In the genomic region with DNA sequence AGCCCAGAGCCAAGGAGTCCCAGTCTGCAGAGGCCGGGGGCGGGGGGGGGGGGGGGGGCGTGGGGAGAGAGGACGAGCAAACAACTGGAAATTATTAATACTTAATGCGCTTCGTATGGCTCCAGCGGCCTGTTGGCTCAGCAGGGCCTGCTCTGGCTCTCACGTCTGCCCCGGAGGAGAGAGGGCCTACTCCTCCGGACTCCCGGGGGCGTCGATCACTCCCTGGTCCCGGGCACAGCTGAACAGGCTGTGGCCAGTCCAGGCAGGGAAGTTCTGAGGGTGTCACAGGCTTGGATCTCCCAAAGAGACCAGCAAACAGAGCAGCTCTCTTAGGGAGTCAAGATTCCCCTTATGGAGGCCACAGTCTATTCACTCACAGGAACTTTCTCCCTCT, we compare ENCODE assay signal across 7 mouse cellular contexts. TPM values are rescaled to one million over a fixed set of nuclear protein-coding genes. Genes with fewer than 3 reads are reported as not detected.
DNase-seq lines count a peak whose midpoint lies in the region; ATAC-seq lines count a peak whose summit lies in the region.

No protein-coding gene starts in this region.

- H3K9me3 ChIP-seq in neural tube, embryonic 11.5 days (ENCODE audit: control insufficient read depth, low read length), result no peaks in the 10 kb centered on the region
- H3K9me3 ChIP-seq in embryonic facial prominence, embryonic 10.5 days, result no peaks in the 10 kb centered on the region
- no peaks in the 10 kb centered on the region for H3K9me3 ChIP-seq in hindbrain, embryonic 12.5 days (replicated peaks)
- no peaks in the 10 kb centered on the region for H3K9me3 ChIP-seq in lung, embryonic 16.5 days (ENCODE audit: control insufficient read depth, low read length)

- peak overlapping the region; percentile 85 for H3K4me2 ChIP-seq in neural tube, embryonic 11.5 days (ENCODE audit: low read depth)
- H3K4me2 ChIP-seq in hindbrain, embryonic 12.5 days (replicated peaks), result peak overlapping the region; percentile 89
- H3K4me2 ChIP-seq in lung, embryonic 16.5 days (ENCODE audit: low read depth, low read length), result peak overlapping the region; percentile 78

- peak; percentile 24; the same call in 1 of the 2 replicates for ATAC-seq in neural tube, embryonic 11.5 days (ENCODE audit: insufficient read depth, low FRiP score, low TSS enrichment)
- ATAC-seq in hindbrain, embryonic 12.5 days (ENCODE audit: low FRiP score), result peak; percentile 54; the same call in 1 of the 2 replicates
- peak; percentile 51 for ATAC-seq in lung, embryonic 16.5 days (ENCODE audit: low read depth)

- no peaks in the 10 kb centered on the region for H3K36me3 ChIP-seq in neural tube, embryonic 11.5 days (ENCODE audit: control insufficient read depth, insufficient read depth, low read length)
- H3K36me3 ChIP-seq in embryonic facial prominence, embryonic 10.5 days (replicated peaks), result peaks cover 18% of the 10 kb centered on the region
- no peaks in the 10 kb centered on the region; the same call in 1 of the 2 replicates for H3K36me3 ChIP-seq in hindbrain, embryonic 12.5 days
- H3K36me3 ChIP-seq in lung, embryonic 16.5 days (ENCODE audit: control insufficient read depth, insufficient read depth, low read length), result peaks cover 2% of the 10 kb centered on the region; the same call in 1 of the 2 replicates

- DNase-seq in neural tube, embryonic 11.5 days (ENCODE audit: low spot score), result peak; percentile 39
- no peak for DNase-seq in neural tube, embryonic 10.5 days (ENCODE audit: extremely low spot score, low spot score)
- no peak for DNase-seq in embryonic facial prominence, embryonic 10.5 days (ENCODE audit: low spot score)
- DNase-seq in testis, postnatal 14 days (ENCODE audit: low spot score), result peak; percentile 24
- no peak for DNase-seq in adrenal gland, adult 18-20 months (ENCODE audit: low spot score in 2 of 2)

- WGBS in neural tube, embryonic 11.5 days, result 0% methylated on average over 13 of the region's 14 CpGs
- 2% methylated on average over 12 of the region's 14 CpGs for WGBS in embryonic facial prominence, embryonic 10.5 days
- WGBS in hindbrain, embryonic 12.5 days, result 4% methylated on average over 10 of the region's 14 CpGs
- WGBS in lung, embryonic 16.5 days, result 4% methylated on average over 10 of the region's 14 CpGs

- no peak overlapping the region for H3K27ac ChIP-seq in neural tube, embryonic 11.5 days (ENCODE audit: low read depth, low read length)
- H3K27ac ChIP-seq in embryonic facial prominence, embryonic 10.5 days (replicated peaks), result peak overlapping the region; percentile 92
- peak overlapping the region; percentile 13; the same call in 1 of the 2 replicates for H3K27ac ChIP-seq in hindbrain, embryonic 12.5 days
- peak overlapping the region; percentile 74 for H3K27ac ChIP-seq in lung, embryonic 16.5 days (ENCODE audit: low read length)

- no peaks in the 10 kb centered on the region for H3K27me3 ChIP-seq in neural tube, embryonic 11.5 days (ENCODE audit: control insufficient read depth, insufficient read depth, low read length)
- peaks cover 40% of the 10 kb centered on the region for H3K27me3 ChIP-seq in embryonic facial prominence, embryonic 10.5 days (replicated peaks; ENCODE audit: low read depth, poor library complexity, severe bottlenecking)
- H3K27me3 ChIP-seq in hindbrain, embryonic 12.5 days, result peaks cover 17% of the 10 kb centered on the region
- H3K27me3 ChIP-seq in lung, embryonic 16.5 days (ENCODE audit: control insufficient read depth, insufficient read depth, low read depth, low read length), result no peaks in the 10 kb centered on the region

- H3K4me3 ChIP-seq in neural tube, embryonic 11.5 days (ENCODE audit: low read depth, low read length), result peak overlapping the region; percentile 65
- peak overlapping the region; percentile 84 for H3K4me3 ChIP-seq in embryonic facial prominence, embryonic 10.5 days
- peak overlapping the region; percentile 62 for H3K4me3 ChIP-seq in hindbrain, embryonic 12.5 days
- H3K4me3 ChIP-seq in lung, embryonic 16.5 days (ENCODE audit: low read length), result peak overlapping the region; percentile 86

- H3K9ac ChIP-seq in neural tube, embryonic 11.5 days (ENCODE audit: low read length), result peak overlapping the region; percentile 76
- peak overlapping the region; percentile 67 for H3K9ac ChIP-seq in hindbrain, embryonic 12.5 days
- peak overlapping the region; percentile 76 for H3K9ac ChIP-seq in lung, embryonic 16.5 days (ENCODE audit: low read length)

- peaks cover 4% of the 10 kb centered on the region; the same call in 1 of the 2 replicates for H3K4me1 ChIP-seq in neural tube, embryonic 11.5 days (ENCODE audit: control insufficient read depth, insufficient read depth, low read length)
- H3K4me1 ChIP-seq in embryonic facial prominence, embryonic 10.5 days, result peaks cover 48% of the 10 kb centered on the region
- peaks cover 27% of the 10 kb centered on the region for H3K4me1 ChIP-seq in hindbrain, embryonic 12.5 days
- peaks cover 24% of the 10 kb centered on the region for H3K4me1 ChIP-seq in lung, embryonic 16.5 days (replicated peaks; ENCODE audit: control insufficient read depth, insufficient read depth, low read length)

RNA-seq across cellular contexts. Expression of a gene that starts 0.5 kb away (rescaled TPM):
- polyA plus RNA-seq in neural tube, embryonic 11.5 days (2014; fragmentation: Nextera tagmentation; extraction: Ambion mirVana), result 22.9 and 24.3 TPM in 2 replicates
- polyA plus RNA-seq in embryonic facial prominence, embryonic 10.5 days (2016; fragmentation: Nextera tagmentation; extraction: Ambion mirVana), result 24.6 and 29.7 TPM in 2 replicates
- polyA plus RNA-seq in hindbrain, embryonic 12.5 days (2016; fragmentation: Nextera tagmentation; extraction: Ambion mirVana), result 23.1 and 25.4 TPM in 2 replicates
- 41.7 and 42.8 TPM in 2 replicates for polyA plus RNA-seq in lung, embryonic 16.5 days (2015; fragmentation: Nextera tagmentation; extraction: Ambion mirVana)
- total RNA-seq in adrenal gland, adult 18-20 months (2021), result 10 to 100 TPM; 14.2 to 27.1 TPM

RNA-seq across cellular contexts. Expression of a gene that starts 28.4 kb away (rescaled TPM):
- polyA plus RNA-seq in neural tube, embryonic 11.5 days (2014; fragmentation: Nextera tagmentation; extraction: Ambion mirVana), result not detected in 2 replicates
- 0.65 and 0.99 TPM in 2 replicates for polyA plus RNA-seq in embryonic facial prominence, embryonic 10.5 days (2016; fragmentation: Nextera tagmentation; extraction: Ambion mirVana)
- 2.0 and 3.7 TPM in 2 replicates for polyA plus RNA-seq in hindbrain, embryonic 12.5 days (2016; fragmentation: Nextera tagmentation; extraction: Ambion mirVana)
- polyA plus RNA-seq in lung, embryonic 16.5 days (2015; fragmentation: Nextera tagmentation; extraction: Ambion mirVana), result 10.8 and 11.8 TPM in 2 replicates
- not detected for total RNA-seq in adrenal gland, adult 18-20 months (2021)

Comparison
In these comparisons a context has a peak if more than half of its experiments do, and no peak if none do; other contexts are left out.
1. DNase-seq: peak in neural tube, embryonic 11.5 days (single experiment) and testis, postnatal 14 days (single experiment); none in neural tube, embryonic 10.5 days (single experiment), embryonic facial prominence, embryonic 10.5 days (single experiment) and adrenal gland, adult 18-20 months (0 of 2).
2. Peak in every context shown above with its lines, with median percentiles within 50 percentile points of each other: ATAC-seq, H3K4me2 ChIP-seq, H3K4me3 ChIP-seq and H3K9ac ChIP-seq.